Mouse (Mus musculus): ENCODE measurements around the gene Zfand2b. TPM values are rescaled to one million over a fixed set of nuclear protein-coding genes. Genes with fewer than 3 reads are reported as not detected.

Zfand2b gene
- total and polyA plus RNA-seq, 3 experiments: 15.7 to 40.7 (median 19.5) TPM

DNA sequence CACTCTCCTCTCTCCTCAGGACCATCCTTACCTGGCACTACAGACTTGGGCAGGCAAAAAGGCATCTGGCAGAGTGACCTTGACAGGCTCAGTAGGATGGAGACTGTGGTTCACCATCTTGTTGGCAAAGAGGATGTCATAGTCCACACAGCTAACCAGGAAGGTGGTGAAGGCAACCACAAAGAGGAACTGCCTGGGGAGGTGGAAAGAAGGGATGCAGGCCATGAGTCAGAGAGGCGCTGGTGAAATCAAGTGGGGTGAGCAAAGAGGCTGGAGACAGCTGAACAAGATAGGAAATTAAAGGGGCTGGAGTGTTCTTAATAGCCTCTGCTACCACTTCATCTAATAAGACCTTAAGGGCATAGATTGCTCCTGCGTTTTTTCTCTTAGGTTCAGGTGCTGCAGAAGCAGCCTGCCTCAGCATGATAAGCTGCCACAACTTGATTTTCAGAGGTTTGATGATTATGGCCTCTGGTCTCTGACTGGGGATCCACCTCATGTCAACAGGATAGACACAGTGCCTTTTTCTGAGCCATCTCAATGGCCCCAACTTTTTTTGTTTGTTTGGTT, 19.6 kb downstream of the Zfand2b start:
- dilution Hi-C loops (cut with MboI; ENCODE audit: extremely low pct_ligation_motif_present, extremely low pct_unique_long_range_greater_than_20kb, low sequenced_read_pairs) (no loop called here), in situ Hi-C loops (cut with MboI; ENCODE audit: low pct_ligation_motif_present, low pct_unique_long_range_greater_than_20kb, low sequenced_read_pairs) (no loop called here)
- no peak overlapping the region for H3K27ac ChIP-seq (ENCODE audit: insufficient read depth, low read depth)

DNA sequence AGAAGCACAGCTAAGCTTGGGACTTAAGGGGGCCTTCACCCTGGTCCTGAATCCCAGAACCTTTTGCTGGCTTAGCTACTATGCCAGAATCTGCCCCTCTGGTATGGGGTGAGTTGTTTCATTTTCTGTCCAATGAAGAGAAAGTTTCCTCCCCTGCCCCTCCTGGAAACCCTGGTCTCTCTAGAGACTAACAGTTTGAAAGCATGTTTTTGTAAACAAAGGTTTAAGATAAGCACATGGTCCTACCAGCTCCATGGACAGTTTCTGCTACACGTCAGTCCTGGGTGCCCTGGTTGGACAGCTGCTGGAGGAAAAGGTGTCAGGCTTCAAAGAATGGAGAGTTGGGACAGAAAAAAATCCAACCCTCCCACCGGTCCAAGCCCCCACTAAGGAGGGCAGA, 22.1 kb downstream of the Zfand2b start:
- in situ Hi-C loops (cut with MboI; ENCODE audit: low pct_ligation_motif_present, low pct_unique_long_range_greater_than_20kb, low sequenced_read_pairs) (no loop called here), dilution Hi-C loops (cut with MboI; ENCODE audit: extremely low pct_ligation_motif_present, extremely low pct_unique_long_range_greater_than_20kb, low sequenced_read_pairs) (no loop called here)
- no peaks in the 10 kb centered on the region for H3K27me3 ChIP-seq (replicated peaks)
- H3K79me2 ChIP-seq (replicated peaks; ENCODE audit: control insufficient read depth, extremely low read depth, insufficient read depth, poor library complexity, severe bottlenecking): no peaks in the 10 kb centered on the region
- peak overlapping the region; percentile 81; the same call in 1 of the 2 replicates for H3K9ac ChIP-seq (ENCODE audit: insufficient read depth, low read depth)
- H3K9me3 ChIP-seq (replicated peaks; ENCODE audit: low read length): no peaks in the 10 kb centered on the region
- H3K4me3 ChIP-seq (replicated peaks in 1 of 3; ENCODE audit: low read depth in 2 of 3, low read length in 2 of 3, poor library complexity in 1 of 3): peak overlapping the region in 1 of 3 experiments; percentile 87
- no peak for TF ChIP-seq MXI1 (IDR thresholded peaks at IDR 0.05; ENCODE audit: low read depth, low read length)
- no peak for TF ChIP-seq RAD21 (IDR thresholded peaks at IDR 0.05; ENCODE audit: low read depth, low read length)
- no peak for TF ChIP-seq NRF1 (IDR thresholded peaks at IDR 0.05; ENCODE audit: low read depth, low read length)
- TF ChIP-seq IRF4 (IDR thresholded peaks at IDR 0.05; ENCODE audit: low read depth, low read length): no peak
- TF ChIP-seq SMC3 (IDR thresholded peaks at IDR 0.05; ENCODE audit: low read depth, low read length): no peak
- TF ChIP-seq POLR2A (IDR thresholded peaks at IDR 0.05; ENCODE audit: low read depth, low read length): no peak
- no peak for TF ChIP-seq HCFC1 (IDR thresholded peaks at IDR 0.05; ENCODE audit: low read depth, low read length)
- no peak for TF ChIP-seq RCOR1 (conservative IDR thresholded peaks at IDR 0.05; ENCODE audit: low read depth, low read length)
- no peak for TF ChIP-seq MAZ (IDR thresholded peaks at IDR 0.05; ENCODE audit: low read depth, low read length)
- no peak for TF ChIP-seq JUN (IDR thresholded peaks at IDR 0.05; ENCODE audit: insufficient read depth, low read depth, low read length)
- no peak for DNase-seq (ENCODE audit: extremely low read depth)
- H3K4me2 ChIP-seq (ENCODE audit: insufficient read depth, low read depth, poor library complexity, severe bottlenecking): peak overlapping the region; percentile 65; the same call in 1 of the 2 replicates
- H3K27ac ChIP-seq (ENCODE audit: insufficient read depth, low read depth): no peak overlapping the region
- H3K4me1 ChIP-seq (ENCODE audit: control insufficient read depth in 1 of 2, insufficient read depth in 2 of 2): peaks cover 10 to 38% of the 10 kb centered on the region in 2 experiments
- H3K36me3 ChIP-seq (replicated peaks in 1 of 2; ENCODE audit: control insufficient read depth in 1 of 2, insufficient read depth in 1 of 2, low read length in 1 of 2): peaks cover 20 to 54% of the 10 kb centered on the region in 2 experiments

More for the DNA sequence above, 19.6 kb downstream of the Zfand2b start:
- no peak overlapping the region for H3K4me3 ChIP-seq (replicated peaks in 1 of 3; ENCODE audit: low read depth in 2 of 3, low read length in 2 of 3, poor library complexity in 1 of 3)
- no peak for TF ChIP-seq SMC3 (IDR thresholded peaks at IDR 0.05; ENCODE audit: low read depth, low read length)
- TF ChIP-seq MYC (IDR thresholded peaks at IDR 0.05; ENCODE audit: low read depth, low read length): no peak
- no peak for TF ChIP-seq TBP (conservative IDR thresholded peaks at IDR 0.05; ENCODE audit: low read depth, low read length)
- TF ChIP-seq RCOR1 (conservative IDR thresholded peaks at IDR 0.05; ENCODE audit: low read depth, low read length): no peak
- TF ChIP-seq CTCF (conservative IDR thresholded peaks at IDR 0.05 in 1 of 2, IDR thresholded peaks at IDR 0.05 in 1 of 2; ENCODE audit: low read depth in 2 of 2, low read length in 2 of 2): no peak
- no peak for TF ChIP-seq ETS1 (conservative IDR thresholded peaks at IDR 0.05; ENCODE audit: low read depth, low read length)
- TF ChIP-seq USF2 (conservative IDR thresholded peaks at IDR 0.05; ENCODE audit: low read depth, low read length): no peak
- no peaks in the 10 kb centered on the region for H3K79me2 ChIP-seq (replicated peaks; ENCODE audit: control insufficient read depth, extremely low read depth, insufficient read depth, poor library complexity, severe bottlenecking)
- no peak overlapping the region for H3K9ac ChIP-seq (ENCODE audit: insufficient read depth, low read depth)
- H3K4me1 ChIP-seq (ENCODE audit: control insufficient read depth in 1 of 2, insufficient read depth in 2 of 2): peaks cover 5 to 29% of the 10 kb centered on the region in 2 experiments; a peak in 3 of 4 replicates
- H3K9me3 ChIP-seq (replicated peaks; ENCODE audit: low read length): no peaks in the 10 kb centered on the region
- no peak overlapping the region for H3K4me2 ChIP-seq (ENCODE audit: insufficient read depth, low read depth, poor library complexity, severe bottlenecking)
- H3K27me3 ChIP-seq (replicated peaks): no peaks in the 10 kb centered on the region
- DNase-seq (ENCODE audit: extremely low read depth): peak; percentile 42
- peaks cover 38 to 65% of the 10 kb centered on the region in 2 experiments for H3K36me3 ChIP-seq (replicated peaks in 1 of 2; ENCODE audit: control insufficient read depth in 1 of 2, insufficient read depth in 1 of 2, low read length in 1 of 2)
